Mouse (Mus musculus) T-helper 2 cell (primary cell): ENCODE data around the gene B4galt4.
"Not testable (repeated sequence)": the region's sequence is repeated elsewhere in the genome, so short reads cannot be mapped to it uniquely, and the experiment has no call there.

Experiments
- in situ Hi-C: fragments of 300-600 bp; cut with MboI, MseI; formaldehyde crosslinking; loops from one replicate; pipeline ENCODE4 v1.15.1; 2025; ENCODE audit warnings: high pct_unique_total_duplicates

Gene B4galt4

DNA sequence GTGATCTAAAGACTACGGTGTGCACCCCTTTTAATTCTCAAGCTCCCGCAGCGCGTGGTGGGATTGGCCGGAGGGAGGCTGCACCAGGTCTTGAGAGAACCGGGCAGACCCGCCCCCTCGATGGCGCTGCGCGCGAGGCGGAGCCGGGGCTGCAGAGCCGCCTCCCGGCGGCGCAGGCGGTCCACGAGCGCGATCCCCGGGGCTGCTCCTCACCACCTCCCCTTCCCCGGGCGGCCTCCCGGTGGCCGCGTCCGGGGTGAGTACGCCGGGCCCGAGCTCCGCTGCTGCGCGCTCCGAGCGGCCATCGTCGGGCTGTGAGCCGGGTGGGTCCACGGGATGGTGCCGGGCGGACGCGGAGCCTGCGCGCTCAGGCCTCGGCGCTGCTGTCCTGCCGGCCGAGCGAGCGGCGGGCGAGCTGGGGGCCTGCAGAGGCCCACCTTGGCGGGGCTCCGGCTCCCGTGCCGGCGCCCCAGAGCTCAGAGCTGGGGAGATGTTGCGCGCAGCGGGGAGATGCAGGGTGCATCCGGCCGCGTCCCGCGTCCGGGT lies at the start of gene B4galt4:
B4galt4 (plus strand) TSS at position 152 of the 546 bp plus-strand sequence.
- in situ Hi-C loops: no loop called here

- in situ Hi-C loops: no loop called here
These were observed 47.0 kb upstream of the B4galt4 start for GRCm38 (mm10) chr16:38694906-38695540.

DNA sequence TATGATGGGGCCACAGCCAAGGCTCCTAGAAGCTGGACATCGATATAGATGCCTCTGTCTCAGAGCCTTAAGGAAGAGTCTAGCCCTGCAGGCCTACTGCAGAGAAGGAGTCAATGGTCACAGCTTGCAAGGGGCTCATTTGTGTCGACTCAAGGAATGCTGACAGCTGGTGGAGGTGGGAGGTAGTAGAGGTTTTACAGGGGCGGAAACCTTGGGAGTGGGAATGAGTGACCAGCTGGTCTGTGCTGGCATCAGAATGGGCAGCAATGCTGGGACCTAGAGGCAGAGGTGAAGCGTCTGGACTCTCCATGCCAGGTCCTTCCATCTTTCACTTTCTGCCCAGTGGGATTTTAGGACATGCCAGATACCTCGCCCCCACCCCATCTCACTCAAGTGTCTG lies 46.5 kb upstream of the B4galt4 start:
- in situ Hi-C loops: no loop called here

DNA sequence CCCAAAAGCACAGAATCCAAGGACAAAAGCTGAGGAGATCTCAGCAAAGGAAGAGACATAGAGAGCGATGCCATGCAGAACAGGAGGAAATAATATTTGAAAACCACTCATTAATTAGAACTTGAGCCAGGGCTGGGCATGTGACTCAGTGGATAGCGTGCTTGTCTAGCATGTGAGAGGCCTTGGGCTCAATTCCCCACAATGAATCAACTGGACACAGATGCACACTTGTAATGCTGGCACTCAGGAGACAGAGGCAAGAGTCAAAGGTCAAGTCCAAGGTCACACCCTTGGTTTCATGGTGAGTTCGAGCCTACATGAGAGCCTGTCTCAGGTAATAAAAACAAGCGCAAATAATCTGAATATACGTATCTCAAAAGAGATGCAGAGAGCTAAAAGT lies 44.5 kb upstream of the B4galt4 start:
- in situ Hi-C loops: no loop called here

- in situ Hi-C loops: no loop called here
These were observed 41.5 kb upstream of the B4galt4 start for GRCm38 (mm10) chr16:38700392-38701162.

- in situ Hi-C loops: no loop called here
These were observed 40.4 kb upstream of the B4galt4 start for GRCm38 (mm10) chr16:38701492-38702185.

DNA sequence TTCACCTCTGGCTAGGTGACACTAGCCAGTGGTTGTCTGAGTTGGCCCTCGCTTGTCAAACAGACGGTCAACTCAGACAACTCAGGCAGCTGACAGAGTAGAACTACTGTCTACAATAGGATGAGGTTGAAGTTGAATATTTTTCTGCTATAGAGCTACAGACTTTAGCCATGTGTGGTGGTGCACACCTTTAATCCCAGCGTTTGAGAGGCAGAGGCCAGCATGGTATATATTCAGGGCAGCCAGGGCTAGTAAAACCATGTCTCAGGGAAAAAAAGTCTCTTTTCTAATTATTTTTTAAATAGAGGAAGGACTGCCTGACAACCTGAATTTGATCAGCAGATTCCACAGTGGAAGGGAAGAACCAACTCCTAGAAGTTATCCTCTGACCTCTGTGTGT lies 39.7 kb upstream of the B4galt4 start:
- in situ Hi-C loops: no loop called here

GRCm38 (mm10) chr16:38703501-38703900 lies 38.6 kb upstream of the B4galt4 start:
- in situ Hi-C loops: no loop called here

GRCm38 (mm10) chr16:38705531-38706281 lies 36.4 kb upstream of the B4galt4 start:
- in situ Hi-C loops: loop anchor here (5.0 kb wide), 1 partner anchor 53 kb away; no protein-coding TSS in a partner anchor

- in situ Hi-C loops: loop anchor here (5.0 kb wide), 1 partner anchor 54 kb away; no protein-coding TSS in a partner anchor
These were observed 35.3 kb upstream of the B4galt4 start for GRCm38 (mm10) chr16:38706782-38707181.

- in situ Hi-C loops: loop anchor here (5.0 kb wide), 1 partner anchor 57 kb away; no protein-coding TSS in a partner anchor
These were observed 33.0 kb upstream of the B4galt4 start for GRCm38 (mm10) chr16:38708962-38709520.

GRCm38 (mm10) chr16:38711245-38711644 lies 30.8 kb upstream of the B4galt4 start:
- in situ Hi-C loops: no loop called here

GRCm38 (mm10) chr16:38712105-38712504 lies 30.0 kb upstream of the B4galt4 start:
- in situ Hi-C loops: no loop called here

DNA sequence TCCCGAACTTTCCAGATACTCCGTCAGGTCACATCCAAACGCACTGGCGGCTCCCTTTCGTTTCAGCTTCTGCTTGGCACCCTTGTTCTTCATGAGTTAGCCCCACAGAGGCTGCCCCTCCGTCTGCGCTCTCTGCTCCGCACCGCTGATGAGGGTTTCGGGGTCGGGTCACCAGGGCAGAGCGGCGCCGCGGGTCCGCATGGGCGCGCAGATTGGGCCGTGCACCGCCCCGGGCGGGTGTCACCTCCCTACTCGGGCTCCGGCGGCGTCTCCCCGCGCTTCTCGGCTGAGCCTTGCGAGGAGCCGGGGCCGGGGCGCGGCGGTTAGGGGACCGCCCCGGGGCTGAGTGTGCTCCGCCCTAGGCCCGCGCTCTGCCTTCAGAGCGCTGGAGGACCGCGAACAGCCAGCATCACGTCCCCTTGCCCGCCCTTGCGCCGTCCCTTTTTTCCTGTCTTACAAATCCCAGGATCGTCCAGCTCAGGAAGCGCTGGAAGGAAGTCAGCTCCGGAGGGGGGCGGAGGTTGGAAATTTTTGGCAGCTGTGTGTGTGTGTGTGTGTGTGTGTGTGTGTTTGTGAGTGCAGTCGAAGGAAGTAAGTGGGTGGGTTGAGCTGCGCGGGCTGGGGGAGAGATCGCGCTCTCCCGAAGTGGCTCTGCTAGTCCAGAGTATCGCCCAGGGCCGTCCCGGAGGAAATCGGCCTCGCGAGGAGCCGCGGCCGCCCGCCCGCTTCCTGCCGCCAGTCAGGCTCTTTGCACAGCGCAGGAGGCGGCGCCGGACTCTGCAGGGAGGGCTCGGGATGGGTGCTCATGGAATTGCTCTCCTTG lies 29.3 kb upstream of the B4galt4 start, which contains the start of gene Arhgap31:
Arhgap31 (minus strand) TSS at position 694 of the 823 bp plus-strand sequence.
- in situ Hi-C loops: no loop called here

- in situ Hi-C loops: no loop called here
These were observed 28.4 kb upstream of the B4galt4 start for GRCm38 (mm10) chr16:38713404-38714258.

DNA sequence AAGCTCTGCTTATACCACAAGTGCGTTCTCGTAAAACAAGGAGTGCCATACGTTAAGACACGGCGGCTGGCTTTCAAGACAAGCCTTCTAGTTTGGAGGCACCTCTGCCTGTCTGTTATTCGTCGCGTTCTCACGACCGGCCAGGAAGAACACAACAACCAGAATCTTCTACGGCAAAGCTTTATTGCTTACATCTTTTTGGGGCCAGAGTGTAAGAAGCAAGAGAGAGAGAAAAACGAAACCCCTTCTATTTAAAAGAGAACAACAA lies 27.9 kb upstream of the B4galt4 start:
- in situ Hi-C loops: not testable (repeated sequence)

DNA sequence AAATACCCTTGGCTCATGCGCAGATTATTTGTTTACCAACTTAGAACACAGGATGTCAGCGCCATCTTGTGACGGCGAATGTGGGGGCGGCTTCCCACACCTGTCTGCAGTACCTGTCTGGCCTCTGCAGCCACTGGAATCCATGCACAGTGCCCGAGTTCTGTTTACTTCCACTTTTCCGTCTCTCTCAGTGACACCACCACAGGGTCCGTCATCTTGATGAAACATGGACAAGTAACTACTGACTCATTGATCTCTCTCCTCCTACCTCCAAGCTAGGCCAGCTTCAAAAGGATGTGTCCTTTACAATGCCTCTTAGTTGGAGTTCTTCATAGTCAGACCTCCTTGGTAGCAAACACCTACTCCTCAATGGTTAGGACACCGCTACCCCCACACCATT lies 20.7 kb upstream of the B4galt4 start:
- in situ Hi-C loops: loop anchor here (5.0 kb wide), 1 partner anchor 99 kb away; no protein-coding TSS in a partner anchor

GRCm38 (mm10) chr16:38724256-38724655 lies 17.8 kb upstream of the B4galt4 start:
- in situ Hi-C loops: loop anchor here (5.0 kb wide), 1 partner anchor 102 kb away; no protein-coding TSS in a partner anchor

- in situ Hi-C loops: loop anchor here (5.0 kb wide), 1 partner anchor 103 kb away; no protein-coding TSS in a partner anchor
These were observed 17.1 kb upstream of the B4galt4 start for GRCm38 (mm10) chr16:38724974-38725373.
